Mouse (Mus musculus): ENCODE measurements at regions not wholly inside any gene's neighbourhood (a gene's known extent, or its start where the extent isn't known, plus 50 kb on each side); places are given as distances from the start of the nearest gene placed in this dataset.

DNA sequence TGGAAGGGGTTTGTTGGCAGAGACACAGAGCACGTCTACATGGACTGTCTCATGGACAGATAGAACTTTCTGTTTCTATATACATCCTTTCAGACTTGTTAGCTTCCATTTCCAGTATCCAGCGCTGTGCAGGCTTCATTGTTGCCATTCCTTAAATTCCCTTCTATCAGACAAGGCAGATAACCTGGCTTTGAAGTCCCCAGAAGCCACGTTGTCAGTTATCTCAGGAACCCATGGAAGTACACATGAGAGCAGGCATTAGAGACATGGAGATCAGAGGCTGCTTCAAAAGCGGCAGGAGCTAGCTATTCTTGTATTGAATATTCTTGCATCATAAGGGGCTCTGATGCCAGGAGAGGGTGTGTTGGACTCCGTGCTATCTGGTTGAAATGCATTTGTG, 119.7 kb upstream of the Snx7 start:
- WGBS, result 84% methylated on average over 5 of the region's 5 CpGs
- Histone ChIP-seq H3K4me1 (ENCODE audit: control insufficient read depth, insufficient read depth, low read length) (no peaks in the 10 kb centered on the region; the same call in 1 of the 2 replicates), H3K4me3 (ENCODE audit: low read depth, low read length) (no peak overlapping the region), H3K9me3 (ENCODE audit: control insufficient read depth, low read length) (no peaks in the 10 kb centered on the region), H3K36me3 (ENCODE audit: control insufficient read depth, insufficient read depth, low read length) (no peaks in the 10 kb centered on the region), H3K27me3 (ENCODE audit: control insufficient read depth, insufficient read depth, low read length) (no peaks in the 10 kb centered on the region), H3K4me2 (ENCODE audit: low read depth, low read length) (no peak overlapping the region), H3K27ac (ENCODE audit: low read depth, low read length) (no peak overlapping the region), H3K9ac (replicated peaks; ENCODE audit: low read depth, low read length) (no peak overlapping the region)
- ATAC-seq (ENCODE audit: low read depth), result no peak

DNA sequence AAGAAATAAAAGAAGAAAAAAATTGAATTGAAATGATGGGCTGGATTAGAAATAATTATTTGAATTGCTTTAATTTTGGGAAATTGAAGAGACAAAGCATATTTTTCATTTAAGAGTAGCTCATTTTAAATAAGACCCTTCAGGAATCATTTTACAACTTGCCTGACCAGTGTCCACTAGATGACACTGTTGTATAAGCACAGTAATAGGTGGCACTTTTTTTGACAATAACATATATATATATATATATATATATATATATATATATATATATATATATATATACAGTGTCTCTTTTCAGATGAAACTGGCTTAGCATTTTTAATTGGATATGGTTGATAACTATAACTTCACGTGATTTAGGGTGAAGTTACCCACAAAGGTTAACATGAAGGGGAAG, 106.9 kb upstream of the Snx7 start:
- Histone ChIP-seq H3K9ac (replicated peaks; ENCODE audit: low read depth, low read length) (no peak overlapping the region), H3K9me3 (ENCODE audit: control insufficient read depth, low read length) (no peaks in the 10 kb centered on the region), H3K27me3 (ENCODE audit: control insufficient read depth, insufficient read depth, low read length) (no peaks in the 10 kb centered on the region), H3K4me2 (ENCODE audit: low read depth, low read length) (no peak overlapping the region), H3K4me3 (ENCODE audit: low read depth, low read length) (no peak overlapping the region), H3K36me3 (ENCODE audit: control insufficient read depth, insufficient read depth, low read length) (no peaks in the 10 kb centered on the region), H3K27ac (ENCODE audit: low read depth, low read length) (no peak overlapping the region), H3K4me1 (ENCODE audit: control insufficient read depth, insufficient read depth, low read length) (no peaks in the 10 kb centered on the region)
- no peak for ATAC-seq (ENCODE audit: low read depth)
- 73% methylated on average over 1 of the region's 1 CpGs for whole genome bisulfite sequencing

DNA sequence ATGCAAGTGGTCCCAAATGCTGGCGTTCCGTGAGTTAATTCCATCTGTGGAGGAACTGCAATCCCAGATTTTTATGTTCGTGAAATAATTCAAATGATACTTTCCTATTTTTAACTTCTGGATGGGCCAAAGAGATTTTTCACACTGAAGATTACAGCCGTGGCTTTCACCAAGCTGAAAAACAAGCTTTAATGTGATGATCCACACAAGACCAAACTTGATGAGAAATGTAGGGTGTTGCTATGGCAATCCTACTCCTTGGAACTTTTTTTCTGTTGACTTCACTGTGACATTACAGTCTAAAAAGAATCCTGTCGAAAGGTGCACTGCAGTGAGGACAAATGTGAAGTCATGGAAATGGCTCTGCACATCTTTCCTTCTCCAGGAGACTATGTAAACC, 100.1 kb upstream of the Snx7 start:
- Histone ChIP-seq H3K27me3 (ENCODE audit: control insufficient read depth, insufficient read depth, low read length) (no peaks in the 10 kb centered on the region), H3K27ac (ENCODE audit: low read depth, low read length) (no peak overlapping the region), H3K4me1 (ENCODE audit: control insufficient read depth, insufficient read depth, low read length) (0 out of 2 replicates have a peak, but pooled peaks cover under 1% of the 10 kb centered on the region), H3K36me3 (ENCODE audit: control insufficient read depth, insufficient read depth, low read length) (no peaks in the 10 kb centered on the region), H3K4me3 (ENCODE audit: low read depth, low read length) (no peak overlapping the region), H3K9me3 (ENCODE audit: control insufficient read depth, low read length) (no peaks in the 10 kb centered on the region), H3K9ac (replicated peaks; ENCODE audit: low read depth, low read length) (no peak overlapping the region), H3K4me2 (ENCODE audit: low read depth, low read length) (no peak overlapping the region)
- no peak for ATAC-seq (ENCODE audit: low read depth)
- 84% methylated on average over 5 of the region's 5 CpGs for WGBS

DNA sequence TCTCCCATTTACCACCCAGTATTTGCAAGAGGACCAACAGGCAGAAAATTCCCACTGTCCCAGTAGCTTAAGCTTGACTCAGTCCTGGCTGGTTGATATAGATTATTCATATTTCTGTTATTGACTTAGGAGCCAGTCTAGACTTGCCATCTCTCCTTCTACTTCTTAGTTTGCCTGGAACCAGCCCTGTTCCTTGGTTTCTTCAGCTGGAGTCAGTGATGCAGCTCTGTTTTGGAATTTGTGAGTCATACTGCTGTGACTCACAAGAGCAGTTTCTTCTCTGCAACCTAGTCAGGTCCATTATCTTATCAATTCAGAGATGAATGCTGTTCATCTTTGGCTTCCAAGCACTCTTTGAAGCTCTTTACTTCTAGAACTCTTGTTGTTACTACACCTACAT, 69.7 kb upstream of the Snx7 start:
- Histone ChIP-seq H3K4me3 (ENCODE audit: low read depth, low read length) (no peak overlapping the region), H3K4me2 (ENCODE audit: low read depth, low read length) (no peak overlapping the region), H3K9ac (replicated peaks; ENCODE audit: low read depth, low read length) (no peak overlapping the region), H3K9me3 (ENCODE audit: control insufficient read depth, low read length) (no peaks in the 10 kb centered on the region), H3K27ac (ENCODE audit: low read depth, low read length) (no peak overlapping the region), H3K4me1 (ENCODE audit: control insufficient read depth, insufficient read depth, low read length) (no peaks in the 10 kb centered on the region), H3K27me3 (ENCODE audit: control insufficient read depth, insufficient read depth, low read length) (no peaks in the 10 kb centered on the region), H3K36me3 (ENCODE audit: control insufficient read depth, insufficient read depth, low read length) (no peaks in the 10 kb centered on the region)
- no peak for ATAC-seq (ENCODE audit: low read depth)

DNA sequence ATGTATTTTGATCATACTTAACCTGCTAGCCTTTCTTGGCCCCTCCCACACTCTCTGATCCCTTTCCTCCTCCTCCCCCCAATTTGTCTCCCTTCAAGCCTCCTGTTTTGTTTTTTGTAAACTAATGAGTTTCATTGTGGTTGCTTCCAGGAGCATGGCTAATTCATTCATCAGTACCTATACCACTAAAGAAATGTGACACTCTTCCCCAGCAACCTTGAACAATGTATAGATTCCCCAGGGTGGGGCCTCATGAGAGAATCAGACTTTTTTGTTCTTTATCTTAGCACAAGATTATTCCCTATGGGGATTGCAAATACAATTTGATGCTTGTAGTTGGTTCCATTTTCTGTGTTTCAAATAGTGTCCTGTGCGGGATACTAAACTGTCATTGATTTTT, 58.8 kb upstream of the Snx7 start:
- Histone ChIP-seq H3K4me3 (ENCODE audit: low read depth, low read length) (no peak overlapping the region), H3K9ac (replicated peaks; ENCODE audit: low read depth, low read length) (no peak overlapping the region), H3K4me1 (ENCODE audit: control insufficient read depth, insufficient read depth, low read length) (no peaks in the 10 kb centered on the region), H3K9me3 (ENCODE audit: control insufficient read depth, low read length) (no peaks in the 10 kb centered on the region), H3K27me3 (ENCODE audit: control insufficient read depth, insufficient read depth, low read length) (no peaks in the 10 kb centered on the region), H3K36me3 (ENCODE audit: control insufficient read depth, insufficient read depth, low read length) (no peaks in the 10 kb centered on the region), H3K4me2 (ENCODE audit: low read depth, low read length) (no peak overlapping the region), H3K27ac (ENCODE audit: low read depth, low read length) (no peak overlapping the region)
- no peak for ATAC-seq (ENCODE audit: low read depth)
- WGBS, result 72% methylated on average over 1 of the region's 1 CpGs
